Mouse (Mus musculus): ENCODE data around the gene Ugt1a7c.

Ugt1a7c gene

GRCm38 (mm10) chr1:88094941-88095492 is at the start of gene Ugt1a7c:
TSS of gene Ugt1a7c (plus strand) at chr1:88095062.
- 67% methylated on average over 10 of the region's 10 CpGs for WGBS

DNA sequence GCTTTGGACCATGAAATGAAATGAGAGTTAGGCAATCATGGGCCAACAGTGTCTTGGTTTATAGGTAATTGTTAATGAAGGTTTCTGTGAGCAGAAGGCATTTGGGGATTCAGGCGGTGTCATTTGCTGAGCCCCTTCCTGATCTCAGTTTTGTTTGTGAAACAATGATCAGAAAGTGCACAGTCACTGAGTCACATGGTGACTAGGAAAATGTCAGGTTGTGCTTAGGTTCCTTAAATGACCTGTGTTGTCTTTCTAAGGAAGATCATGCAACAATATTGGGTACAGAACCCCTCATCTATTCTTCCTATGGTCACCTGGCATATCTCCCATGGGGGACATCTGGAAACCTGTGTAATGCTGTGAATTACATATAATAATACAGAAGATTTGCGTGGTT is 47.5 kb upstream of the Ugt1a7c start:
- WGBS, result 93% methylated on average over 2 of the region's 2 CpGs

GRCm38 (mm10) chr1:88055088-88055487 is 39.8 kb upstream of the Ugt1a7c start, which contains the start of gene Ugt1a10:
TSS of gene Ugt1a10 (plus strand) at chr1:88055388.
- 89% methylated on average over 1 of the region's 1 CpGs for WGBS

DNA sequence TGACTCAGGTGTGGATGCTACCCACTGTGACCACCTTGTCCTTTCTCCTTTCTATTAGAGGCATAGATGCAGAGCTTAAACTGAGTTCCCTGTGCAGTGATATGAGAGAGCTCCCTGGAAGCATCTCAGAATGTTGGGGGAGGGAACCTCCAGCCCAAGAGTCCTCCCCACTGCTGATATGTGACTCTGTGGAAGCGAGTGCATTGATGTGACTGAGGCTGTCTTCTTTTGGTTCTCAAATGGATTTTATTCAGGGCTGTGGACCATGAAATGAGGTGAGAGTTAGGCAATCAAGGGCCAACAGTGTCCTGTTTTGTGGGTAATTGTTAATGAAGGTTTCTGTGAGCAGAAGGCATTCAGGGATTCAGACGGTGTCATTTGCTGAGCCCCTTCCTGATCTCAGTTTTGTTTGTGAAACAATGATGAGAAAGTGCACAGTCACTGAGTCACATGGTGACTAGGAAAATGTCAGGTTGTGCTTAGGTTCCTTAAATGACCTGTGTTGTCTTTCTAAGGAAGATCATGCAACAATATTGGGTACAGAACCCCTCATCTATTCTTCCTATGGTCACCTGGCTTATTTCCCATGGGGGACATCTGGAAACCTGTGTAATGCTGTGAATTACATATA is 28.3 kb upstream of the Ugt1a7c start:
- WGBS, result 74% methylated on average over 2 of the region's 2 CpGs

- WGBS, result 82% methylated on average over 2 of the region's 2 CpGs
These were observed 24.4 kb upstream of the Ugt1a7c start, which contains the start of gene Ugt1a9 for GRCm38 (mm10) chr1:88070495-88070894. TSS of gene Ugt1a9 (plus strand) at chr1:88070800.

GRCm38 (mm10) chr1:88070902-88071301 is 24.0 kb upstream of the Ugt1a7c start:
- WGBS, result 82% methylated on average over 4 of the region's 4 CpGs

GRCm38 (mm10) chr1:88074471-88074870 is 20.4 kb upstream of the Ugt1a7c start:
- 91% methylated on average over 2 of the region's 2 CpGs for WGBS

- WGBS, result 88% methylated on average over 1 of the region's 1 CpGs
These were observed 17.7 kb upstream of the Ugt1a7c start for GRCm38 (mm10) chr1:88077128-88077527.

GRCm38 (mm10) chr1:88081670-88082069 is 13.2 kb upstream of the Ugt1a7c start:
- WGBS, result 88% methylated on average over 1 of the region's 1 CpGs

DNA sequence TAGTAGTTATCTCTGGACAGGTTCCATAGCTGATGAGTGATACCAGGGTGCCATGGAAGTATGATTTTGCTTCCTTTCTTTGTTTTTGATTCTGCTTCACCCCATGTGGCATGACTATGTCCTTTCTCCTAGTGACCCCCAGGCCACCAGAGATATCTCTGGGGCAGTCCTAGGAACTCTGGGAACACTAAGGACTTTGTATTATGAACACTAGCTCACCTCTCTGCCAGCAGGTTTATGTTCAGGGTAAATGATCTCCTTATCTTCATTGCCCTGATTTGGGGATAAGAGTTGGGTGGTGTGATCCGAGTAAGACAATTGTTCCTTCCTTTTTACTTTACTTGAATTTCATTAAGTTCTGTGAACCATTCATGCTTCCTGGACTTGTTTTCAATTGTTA is 8.7 kb upstream of the Ugt1a7c start:
- 76% methylated on average over 1 of the region's 1 CpGs for WGBS

DNA sequence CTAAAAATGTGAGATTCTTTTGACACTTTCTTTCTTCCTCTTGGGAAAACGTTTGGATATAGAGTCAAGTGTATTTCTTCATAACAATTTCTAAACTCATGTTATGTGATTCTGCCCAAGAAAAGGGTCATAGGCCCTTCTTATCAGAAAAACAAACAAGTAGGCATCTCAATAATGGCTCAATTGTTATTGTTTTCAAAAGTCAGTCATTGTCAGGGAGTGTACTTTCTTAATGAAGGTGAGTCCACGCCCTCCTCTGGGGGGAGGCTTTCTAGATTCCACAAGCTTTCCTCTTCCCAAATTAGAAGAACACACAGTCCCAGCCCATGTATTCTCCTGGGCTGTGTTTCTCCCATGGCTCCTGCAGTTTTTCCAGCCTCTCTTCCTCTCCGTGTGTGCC is 7.3 kb upstream of the Ugt1a7c start, which contains the start of gene Ugt1a8:
TSS of gene Ugt1a8 (plus strand) at position 301 of the 400 bp plus-strand sequence.
- WGBS, result 71% methylated on average over 3 of the region's 3 CpGs

DNA sequence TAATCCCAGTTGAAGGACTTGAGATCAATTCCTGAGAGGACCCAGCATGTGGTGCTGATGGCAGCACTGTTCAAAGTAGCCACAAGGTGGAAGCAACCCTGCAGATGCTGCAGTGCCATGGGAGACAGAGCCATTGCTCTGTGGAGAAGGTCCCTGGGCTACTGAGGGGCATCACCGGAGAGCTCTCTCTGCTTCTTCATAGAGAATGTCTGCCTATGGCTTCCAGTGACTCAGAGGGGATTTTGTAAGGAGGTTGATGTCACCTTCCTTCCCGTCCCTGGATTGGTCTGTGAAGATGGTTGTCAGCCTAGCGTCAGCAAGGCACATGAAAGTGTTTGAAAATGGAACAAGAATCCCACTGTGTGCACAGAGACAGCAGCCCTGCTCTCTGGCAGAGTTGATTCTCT is 589 bp upstream of the Ugt1a7c start:
- 75% methylated on average over 3 of the region's 3 CpGs for WGBS

DNA sequence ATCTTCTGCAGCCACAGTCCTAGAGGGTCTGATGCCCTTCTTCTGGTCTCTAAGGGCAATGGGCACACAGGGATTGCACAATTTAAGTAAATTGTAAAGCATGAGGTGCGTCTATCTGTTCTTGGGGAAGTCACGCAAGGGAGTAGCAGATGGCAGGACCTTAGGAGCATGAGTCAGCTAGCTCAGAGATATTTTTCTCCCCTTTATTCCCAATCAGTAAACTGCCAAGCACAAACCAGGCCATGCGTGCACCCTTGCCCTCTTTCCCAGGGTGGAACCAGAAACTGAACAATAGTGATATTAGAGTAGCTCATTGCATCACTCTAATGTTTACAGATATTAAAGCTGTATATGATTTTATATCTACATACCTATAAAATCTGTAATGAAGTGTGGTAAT is 3.7 kb downstream of the Ugt1a7c start:
- 92% methylated on average over 3 of the region's 3 CpGs for WGBS

- 78% methylated on average over 2 of the region's 2 CpGs for WGBS
These were observed 4.8 kb downstream of the Ugt1a7c start for GRCm38 (mm10) chr1:88099691-88100090.

DNA sequence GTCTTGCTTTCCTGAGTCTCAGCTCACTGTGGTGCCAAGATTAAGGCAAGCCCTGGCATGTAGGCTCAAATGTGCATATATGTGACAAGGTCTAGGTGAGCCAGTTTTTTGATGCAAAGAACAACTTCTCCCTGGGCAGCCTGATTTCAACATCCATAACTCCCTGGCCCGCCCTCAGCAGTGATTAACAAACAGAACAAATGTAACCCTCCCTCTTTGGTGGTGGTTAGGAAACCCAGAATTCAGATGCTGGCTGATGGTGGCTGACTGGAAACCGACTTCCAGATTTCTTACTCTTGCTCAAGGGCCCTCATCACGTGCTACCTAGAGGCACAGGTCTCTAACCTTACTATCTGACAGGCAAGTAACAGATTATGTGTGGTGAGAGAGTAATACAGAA is 8.2 kb downstream of the Ugt1a7c start, which contains the start of gene Ugt1a6b:
TSS of gene Ugt1a6b (plus strand) at position 234 of the 400 bp plus-strand sequence.
- WGBS, result 87% methylated on average over 3 of the region's 3 CpGs

GRCm38 (mm10) chr1:88103697-88104468 is 9.0 kb downstream of the Ugt1a7c start:
- WGBS, result 72% methylated on average over 5 of the region's 5 CpGs

GRCm38 (mm10) chr1:88104667-88105430 is 10.0 kb downstream of the Ugt1a7c start:
- WGBS, result 95% methylated on average over 1 of the region's 1 CpGs

- 73% methylated on average over 2 of the region's 2 CpGs for WGBS
These were observed 10.8 kb downstream of the Ugt1a7c start for GRCm38 (mm10) chr1:88105656-88106055.

GRCm38 (mm10) chr1:88109027-88109557 is 14.2 kb downstream of the Ugt1a7c start:
- 86% methylated on average over 2 of the region's 2 CpGs for WGBS

DNA sequence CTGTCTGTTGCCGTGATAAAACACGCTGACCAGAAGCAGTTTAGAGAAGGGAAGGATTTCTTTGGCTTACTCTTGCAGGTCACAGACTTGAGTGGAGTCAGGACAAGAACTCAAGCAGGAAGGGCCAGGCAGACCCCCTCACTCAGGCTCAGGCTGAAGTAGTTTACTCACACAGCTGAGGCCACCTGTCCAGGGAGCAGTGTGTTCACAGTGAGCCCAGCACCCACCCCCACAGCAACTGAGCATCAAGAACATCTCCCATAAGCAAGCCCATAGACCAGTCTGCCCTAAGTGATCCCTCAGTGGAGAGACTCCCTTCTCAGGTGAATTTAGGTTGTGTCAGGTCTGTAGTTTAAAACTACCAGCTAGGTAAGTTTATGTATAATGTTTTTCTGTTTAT is 14.7 kb downstream of the Ugt1a7c start:
- WGBS, result 83% methylated on average over 2 of the region's 2 CpGs

- 90% methylated on average over 6 of the region's 6 CpGs for WGBS
These were observed 17.9 kb downstream of the Ugt1a7c start for GRCm38 (mm10) chr1:88112769-88113168.

- WGBS, result 17% methylated on average over 4 of the region's 4 CpGs
These were observed 25.7 kb downstream of the Ugt1a7c start for GRCm38 (mm10) chr1:88120550-88120949.
